Mouse (Mus musculus) CH12.LX (cell line): ENCODE results near the gene Unc5cl. TPM values are rescaled to one million over a fixed set of nuclear protein-coding genes. Genes with fewer than 3 reads are reported as not detected.

Experiments
- DNase-seq: peaks from one replicate; pipeline ENCODE4 v3.0.0-alpha.2; 2013; ENCODE audit errors: extremely low read depth
- H3K27ac ChIP-seq: 2 replicates; pipeline ENCODE4 v1.5.1; 2012; ENCODE audit warnings: low read depth, mild to moderate bottlenecking, control low read depth, moderate library complexity; ENCODE audit not compliant: insufficient read depth
- H3K27me3 ChIP-seq: replicated peaks from 2 replicates; pipeline ENCODE3; 2012; ENCODE audit warnings: inconsistent platforms
- H3K36me3 ChIP-seq, 2 experiments: replicated peaks in 1 of 2; 2 replicates each; pipeline versions ENCODE3 to v1.6.1; 2012; ENCODE audit warnings: inconsistent platforms in 1 of 2, low read length in 1 of 2, mild to moderate bottlenecking in 1 of 2, mixed read lengths in 1 of 2, moderate library complexity in 1 of 2; ENCODE audit not compliant: control insufficient read depth in 1 of 2, insufficient read depth in 1 of 2
- H3K4me1 ChIP-seq, 2 experiments: 2 replicates each; pipeline ENCODE4 v1.6.1; 2012; ENCODE audit warnings: inconsistent platforms in 1 of 2, moderate library complexity in 1 of 2; ENCODE audit not compliant: insufficient read depth in 2 of 2, control insufficient read depth in 1 of 2
- H3K4me2 ChIP-seq: 2 replicates; pipeline ENCODE4 v1.6.1; 2012; ENCODE audit warnings: low read depth, mild to moderate bottlenecking, control low read depth; ENCODE audit not compliant: poor library complexity, insufficient read depth, severe bottlenecking
- H3K4me3 ChIP-seq, 3 experiments: fragments of 150-350 bp in 1 of 3; sonication (generic) in 1 of 3; replicated peaks in 1 of 3; 2 replicates each; pipeline versions ENCODE3 to v1.5.1; 2011 to 2012; ENCODE audit warnings: low read depth in 2 of 3, low read length in 2 of 3, mild to moderate bottlenecking in 2 of 3, moderate library complexity in 2 of 3, control low read depth in 1 of 3, improper control_type of control experiment in 1 of 3, inconsistent platforms in 1 of 3, mixed read lengths in 1 of 3; ENCODE audit not compliant: poor library complexity in 1 of 3
- H3K79me2 ChIP-seq: replicated peaks from 2 replicates; pipeline ENCODE4 v1.6.1; 2012; ENCODE audit warnings: mild to moderate bottlenecking, moderate library complexity; ENCODE audit not compliant: control insufficient read depth, poor library complexity, insufficient read depth, severe bottlenecking; ENCODE audit errors: extremely low read depth
- H3K9ac ChIP-seq: 2 replicates; pipeline ENCODE4 v1.6.1; 2012; ENCODE audit warnings: low read depth, mild to moderate bottlenecking, control low read depth, moderate library complexity; ENCODE audit not compliant: insufficient read depth
- H3K9me3 ChIP-seq: replicated peaks from 2 replicates; pipeline ENCODE3; 2012; ENCODE audit warnings: low read length, inconsistent platforms, mixed read lengths
- BHLHE40 ChIP-seq: IDR thresholded peaks from 2 replicates; pipeline ENCODE4 v1.6.1; 2011; ENCODE audit warnings: mild to moderate bottlenecking, low read depth, low read length, improper control_type of control experiment
- CHD1 ChIP-seq: IDR thresholded peaks from 2 replicates; pipeline ENCODE4 v1.6.1; 2012; ENCODE audit warnings: low read depth, low read length, improper control_type of control experiment, inconsistent platforms
- E2F4 ChIP-seq: IDR thresholded peaks from 2 replicates; pipeline ENCODE4 v1.6.1; 2011; ENCODE audit warnings: low read depth, low read length, improper control_type of control experiment; ENCODE audit not compliant: insufficient replicate concordance
- ETS1 ChIP-seq: conservative IDR thresholded peaks from 2 replicates; pipeline ENCODE4 v1.6.1; 2012; ENCODE audit warnings: low read depth, mild to moderate bottlenecking, inconsistent platforms, low read length, improper control_type of control experiment, moderate library complexity
- IRF4 ChIP-seq: IDR thresholded peaks from 2 replicates; pipeline ENCODE4 v1.6.1; 2014; ENCODE audit warnings: low read depth, mild to moderate bottlenecking, inconsistent platforms, low read length, improper control_type of control experiment
- JUND ChIP-seq: conservative IDR thresholded peaks from 2 replicates; pipeline ENCODE4 v1.6.1; 2011; ENCODE audit warnings: low read depth, low read length, improper control_type of control experiment
- MXI1 ChIP-seq: IDR thresholded peaks from 2 replicates; pipeline ENCODE4 v1.6.1; 2011; ENCODE audit warnings: mild to moderate bottlenecking, low read depth, low read length, improper control_type of control experiment
- NRF1 ChIP-seq: IDR thresholded peaks from 2 replicates; pipeline ENCODE4 v1.6.1; 2014; ENCODE audit warnings: low read depth, mild to moderate bottlenecking, inconsistent platforms, low read length, improper control_type of control experiment, moderate library complexity
- POLR2AphosphoS2 ChIP-seq: IDR thresholded peaks from 2 replicates; pipeline ENCODE4 v1.6.1; 2011; ENCODE audit warnings: low read depth, low read length, improper control_type of control experiment
- RAD21 ChIP-seq: IDR thresholded peaks from 2 replicates; pipeline ENCODE4 v1.6.1; 2011; ENCODE audit warnings: low read depth, mild to moderate bottlenecking, low read length, improper control_type of control experiment, moderate library complexity
- USF1 ChIP-seq: IDR thresholded peaks from 2 replicates; pipeline ENCODE4 v1.6.1; 2014; ENCODE audit warnings: low read depth, mild to moderate bottlenecking, inconsistent platforms, low read length, improper control_type of control experiment
- USF2 ChIP-seq: conservative IDR thresholded peaks from 2 replicates; pipeline ENCODE4 v1.6.1; 2011; ENCODE audit warnings: low read depth, low read length, improper control_type of control experiment
- ZKSCAN1 ChIP-seq: IDR thresholded peaks from 2 replicates; pipeline ENCODE4 v1.6.1; 2012; ENCODE audit warnings: low read depth, inconsistent platforms, low read length, improper control_type of control experiment, borderline replicate concordance
- ZMIZ1 ChIP-seq: IDR thresholded peaks from 2 replicates; pipeline ENCODE4 v1.6.1; 2012; ENCODE audit warnings: low read depth, mild to moderate bottlenecking, inconsistent platforms, low read length, improper control_type of control experiment
- dilution Hi-C: fragments of 300-500 bp; cut with MboI; formaldehyde crosslinking; loops from 2 replicates; pipeline ENCODE4 v1.14.3; 2020; ENCODE audit warnings: low sequenced_read_pairs; ENCODE audit not compliant: extremely low pct_unique_long_range_greater_than_20kb, extremely low pct_ligation_motif_present
- in situ Hi-C: fragments of 300-500 bp; cut with MboI; formaldehyde crosslinking; loops from 3 replicates; pipeline ENCODE4 v1.14.3; 2019; ENCODE audit warnings: low sequenced_read_pairs, low pct_ligation_motif_present, low pct_unique_long_range_greater_than_20kb, mixed read lengths
- polyA plus RNA-seq: library from polyadenylated mRNA; unstranded; fragments of >175 nt; gene quantifications from 2 replicates; pipeline ENCODE4 v1.2.1, GENCODE M21; 2012; ENCODE audit warnings: low read depth; ENCODE audit not compliant: insufficient read length
- total RNA-seq, 2 experiments: library from RNA; depleted of rRNA; stranded (reverse); fragments of 300-350 nt in 1 of 2; fragments of >200 nt in 1 of 2; gene quantifications; 2 replicates each; pipeline ENCODE4 v1.2.3; 2012 to 2014

Unc5cl gene
- total and polyA plus RNA-seq, 3 experiments, result 0.09 to 0.21 TPM; not detected in 1

- no peaks in the 10 kb centered on the region for H3K36me3 ChIP-seq
- H3K27me3 ChIP-seq, result no peaks in the 10 kb centered on the region
- no peak for DNase-seq
- in situ Hi-C loops (no loop called here), dilution Hi-C loops (no loop called here)
- H3K4me2 ChIP-seq, result no peak overlapping the region
- no peaks in the 10 kb centered on the region for H3K79me2 ChIP-seq
- H3K4me1 ChIP-seq, result no peaks in the 10 kb centered on the region
- no peak overlapping the region for H3K9ac ChIP-seq
- peaks cover 32% of the 10 kb centered on the region for H3K9me3 ChIP-seq
- no peak for TF ChIP-seq JUND
- TF ChIP-seq ETS1, result no peak
- no peak for TF ChIP-seq USF2
- TF ChIP-seq USF1, result no peak
- TF ChIP-seq RAD21, result no peak
- TF ChIP-seq IRF4, result no peak
- TF ChIP-seq E2F4, result no peak
- TF ChIP-seq POLR2AphosphoS2, result no peak
- TF ChIP-seq NRF1, result no peak
- no peak for TF ChIP-seq ZMIZ1
- H3K27ac ChIP-seq, result no peak overlapping the region
- no peak overlapping the region for H3K4me3 ChIP-seq
These were observed 54.9 kb downstream of the Unc5cl start for GRCm38 (mm10) chr17:48509596-48509995.

GRCm38 (mm10) chr17:48512614-48513281, 58.0 kb downstream of the Unc5cl start:
- DNase-seq, result no peak
- in situ Hi-C loops (no loop called here), dilution Hi-C loops (no loop called here)
- no peaks in the 10 kb centered on the region for H3K36me3 ChIP-seq
- H3K9me3 ChIP-seq, result peaks cover 23% of the 10 kb centered on the region
- no peaks in the 10 kb centered on the region for H3K4me1 ChIP-seq
- H3K4me3 ChIP-seq, result no peak overlapping the region
- no peak overlapping the region for H3K4me2 ChIP-seq
- no peak overlapping the region for H3K9ac ChIP-seq
- H3K79me2 ChIP-seq, result no peaks in the 10 kb centered on the region
- no peak overlapping the region for H3K27ac ChIP-seq
- no peaks in the 10 kb centered on the region for H3K27me3 ChIP-seq
- no peak for TF ChIP-seq BHLHE40
- TF ChIP-seq MXI1, result no peak
- TF ChIP-seq NRF1, result no peak
- TF ChIP-seq CHD1, result no peak
- TF ChIP-seq ZMIZ1, result no peak
- no peak for TF ChIP-seq ZKSCAN1
- no peak for TF ChIP-seq RAD21
